Mouse (Mus musculus): ENCODE measurements around the gene Usp11. TPM values are rescaled to one million over a fixed set of nuclear protein-coding genes. Genes with fewer than 3 reads are reported as not detected.

Usp11 gene
- polyA plus RNA-seq, 1 experiment = 24.5 TPM

DNA sequence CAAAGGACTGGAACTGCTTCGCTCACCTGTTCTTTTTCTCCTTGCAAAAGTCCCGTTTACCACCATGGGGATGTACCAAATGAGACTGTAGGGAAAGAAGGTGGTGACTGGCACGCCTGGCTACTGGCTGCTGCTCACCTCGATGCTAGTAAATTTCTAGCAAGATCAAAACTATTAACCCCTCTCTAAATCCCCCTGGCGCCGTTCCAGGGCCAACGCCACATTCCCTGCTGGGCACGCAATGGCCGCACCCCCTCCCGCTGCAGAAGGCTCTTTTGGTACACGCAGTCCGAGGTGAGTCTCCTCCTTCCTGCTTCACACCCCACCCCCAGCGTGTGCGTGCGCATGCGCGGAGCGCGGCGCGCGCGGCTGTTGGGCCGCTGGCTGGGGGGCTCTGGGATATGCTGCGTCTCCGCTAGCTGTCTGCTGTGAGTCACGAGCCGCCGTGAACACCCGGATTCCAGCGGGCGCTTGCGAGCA is 15.6 kb upstream of the Usp11 start:
- H3K27me3 ChIP-seq (ENCODE audit: control insufficient read depth, insufficient read depth, insufficient read length) = no peaks in the 10 kb centered on the region
- TF ChIP-seq POLR2AphosphoS2 (IDR thresholded peaks at IDR 0.05; ENCODE audit: insufficient read length, low read depth) = peak; percentile 66
- no peak for TF ChIP-seq TCF12 (IDR thresholded peaks at IDR 0.05; ENCODE audit: insufficient read depth, poor library complexity, severe bottlenecking)
- TF ChIP-seq POLR2A (IDR thresholded peaks at IDR 0.05; ENCODE audit: insufficient read length, low read depth) = peak; percentile 62
- TF ChIP-seq SRF (IDR thresholded peaks at IDR 0.05; ENCODE audit: control insufficient read depth, insufficient read length, low read depth) = peak; percentile 45
- peak in 1 of 3 experiments; percentile 35 for TF ChIP-seq MYOG (IDR thresholded peaks at IDR 0.05; ENCODE audit: control insufficient read depth in 1 of 3, insufficient read depth in 1 of 3, insufficient read length in 2 of 3, low read depth in 2 of 3)
- H3K36me3 ChIP-seq (ENCODE audit: control insufficient read depth, insufficient read depth) = no peaks in the 10 kb centered on the region
- peak overlapping the region; percentile 90 for H3ac ChIP-seq (ENCODE audit: control insufficient read depth, insufficient read length)
- H3K79me2 ChIP-seq (ENCODE audit: control insufficient read depth, insufficient read depth) = peaks cover 41% of the 10 kb centered on the region
- peak overlapping the region; percentile 98 for H3K4me2 ChIP-seq (ENCODE audit: low read depth)
- H3K4me3 ChIP-seq = peak overlapping the region; percentile 42

DNA sequence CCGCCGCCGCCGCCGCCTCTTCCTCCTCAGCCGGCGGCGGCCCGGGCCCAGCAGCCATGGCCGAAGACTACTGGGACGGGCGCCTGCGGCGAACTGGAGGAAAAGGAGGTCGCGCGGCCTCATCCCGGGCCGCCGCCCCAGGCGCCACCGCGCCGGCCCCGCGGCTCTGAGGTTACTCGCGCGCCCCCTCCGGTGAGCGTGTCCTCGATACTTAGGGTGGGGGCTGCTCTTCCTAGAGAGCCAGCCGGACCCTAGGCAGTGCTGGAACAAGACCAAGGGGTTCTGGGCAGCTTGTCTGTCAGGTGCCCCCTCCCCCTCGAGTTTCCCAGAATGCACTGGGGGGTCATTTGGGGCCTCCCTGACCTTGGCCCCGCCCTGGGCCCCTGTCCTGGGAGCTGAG is 15.1 kb upstream of the Usp11 start:
- TF ChIP-seq SRF (IDR thresholded peaks at IDR 0.05; ENCODE audit: control insufficient read depth, insufficient read length, low read depth) = no peak
- no peak for TF ChIP-seq MYOG (IDR thresholded peaks at IDR 0.05; ENCODE audit: control insufficient read depth in 1 of 3, insufficient read depth in 1 of 3, insufficient read length in 2 of 3, low read depth in 2 of 3)
- no peak for TF ChIP-seq USF1 (IDR thresholded peaks at IDR 0.05; ENCODE audit: low read depth)
- no peak for TF ChIP-seq POLR2AphosphoS2 (IDR thresholded peaks at IDR 0.05; ENCODE audit: insufficient read length, low read depth)
- no peak for TF ChIP-seq TCF12 (IDR thresholded peaks at IDR 0.05; ENCODE audit: insufficient read depth, poor library complexity, severe bottlenecking)
- no peak for TF ChIP-seq REST (IDR thresholded peaks at IDR 0.05; ENCODE audit: insufficient read depth, insufficient read length)
- no peak for TF ChIP-seq POLR2A (IDR thresholded peaks at IDR 0.05; ENCODE audit: insufficient read length, low read depth)
- TF ChIP-seq TCF3 (IDR thresholded peaks at IDR 0.05; ENCODE audit: insufficient read length, low read depth) = no peak
- TF ChIP-seq MYOD1 (IDR thresholded peaks at IDR 0.05; ENCODE audit: control insufficient read depth in 1 of 3, insufficient read length in 2 of 3, low read depth in 2 of 3) = no peak
- no peak for TF ChIP-seq E2F4 (IDR thresholded peaks at IDR 0.05; ENCODE audit: insufficient read depth)
- no peak for TF ChIP-seq CEBPB (IDR thresholded peaks at IDR 0.05; ENCODE audit: insufficient read depth, poor library complexity, severe bottlenecking)
- TF ChIP-seq MAX (IDR thresholded peaks at IDR 0.05; ENCODE audit: low read depth) = no peak
- Histone ChIP-seq H3K79me2 (ENCODE audit: control insufficient read depth, insufficient read depth) (peaks cover 41% of the 10 kb centered on the region), H3ac (ENCODE audit: control insufficient read depth, insufficient read length) (peak overlapping the region; percentile 90), H3K4me3 (peak overlapping the region; percentile 42), H3K27me3 (ENCODE audit: control insufficient read depth, insufficient read depth, insufficient read length) (no peaks in the 10 kb centered on the region), H3K4me2 (ENCODE audit: low read depth) (peak overlapping the region; percentile 86), H3K36me3 (ENCODE audit: control insufficient read depth, insufficient read depth) (peaks cover 2% of the 10 kb centered on the region)

DNA sequence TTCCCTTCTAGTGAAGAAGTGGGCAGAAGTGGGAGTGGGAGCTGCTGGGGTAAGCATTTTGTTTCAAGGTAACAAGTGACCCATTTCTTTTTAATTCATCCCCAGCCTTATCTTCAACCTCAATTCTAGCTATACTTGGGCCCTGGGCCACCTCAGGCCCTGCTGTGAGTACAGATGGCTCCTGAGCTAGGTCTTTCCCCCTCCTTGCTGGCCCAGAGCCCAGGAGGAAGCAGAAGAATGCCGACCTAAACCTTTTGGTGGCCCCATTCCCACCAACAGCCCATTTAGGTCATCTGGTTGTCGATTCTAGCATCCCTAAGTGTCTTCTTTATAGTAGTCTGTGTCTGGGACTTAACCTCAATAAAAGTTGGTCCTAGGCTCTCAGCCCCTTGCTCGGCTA is 12.1 kb upstream of the Usp11 start:
- no peak for TF ChIP-seq TCF12 (IDR thresholded peaks at IDR 0.05; ENCODE audit: insufficient read depth, poor library complexity, severe bottlenecking)
- H3K4me2 ChIP-seq (ENCODE audit: low read depth) = no peak overlapping the region
- H3K79me2 ChIP-seq (ENCODE audit: control insufficient read depth, insufficient read depth) = peaks cover 41% of the 10 kb centered on the region
- peaks cover 7% of the 10 kb centered on the region for H3K36me3 ChIP-seq (ENCODE audit: control insufficient read depth, insufficient read depth)
- H3K27me3 ChIP-seq (ENCODE audit: control insufficient read depth, insufficient read depth, insufficient read length) = no peaks in the 10 kb centered on the region
- no peak overlapping the region for H3K4me3 ChIP-seq
- H3ac ChIP-seq (ENCODE audit: control insufficient read depth, insufficient read length) = no peak overlapping the region

DNA sequence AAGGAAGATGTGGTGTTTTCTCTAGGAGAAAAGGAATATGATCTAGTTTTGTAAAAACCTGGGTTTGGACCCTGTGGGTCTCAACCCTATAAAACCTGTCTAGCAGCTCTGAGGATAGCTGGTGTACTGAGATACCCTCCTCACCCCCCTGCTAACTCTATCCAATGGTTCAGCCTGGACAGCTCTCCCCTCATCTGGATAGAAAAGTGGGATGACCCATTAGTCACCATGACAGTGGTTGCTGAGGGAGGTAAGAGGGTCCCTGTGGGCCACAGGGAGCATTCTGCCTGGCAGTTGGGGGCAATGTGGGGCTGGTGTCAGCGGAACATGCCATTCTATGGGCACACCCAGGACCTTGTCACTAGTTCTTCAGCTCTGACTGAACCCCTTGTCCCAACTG is 11.1 kb upstream of the Usp11 start:
- Histone ChIP-seq H3K36me3 (ENCODE audit: control insufficient read depth, insufficient read depth) (peaks cover 10% of the 10 kb centered on the region), H3K4me3 (no peak overlapping the region), H3K27me3 (ENCODE audit: control insufficient read depth, insufficient read depth, insufficient read length) (no peaks in the 10 kb centered on the region), H3ac (ENCODE audit: control insufficient read depth, insufficient read length) (no peak overlapping the region), H3K79me2 (ENCODE audit: control insufficient read depth, insufficient read depth) (peaks cover 41% of the 10 kb centered on the region), H3K4me2 (ENCODE audit: low read depth) (no peak overlapping the region)
- TF ChIP-seq POLR2A (IDR thresholded peaks at IDR 0.05; ENCODE audit: insufficient read length, low read depth) (no peak), CEBPB (IDR thresholded peaks at IDR 0.05; ENCODE audit: insufficient read depth, poor library complexity, severe bottlenecking) (no peak), SRF (IDR thresholded peaks at IDR 0.05; ENCODE audit: control insufficient read depth, insufficient read length, low read depth) (no peak), POLR2AphosphoS2 (IDR thresholded peaks at IDR 0.05; ENCODE audit: insufficient read length, low read depth) (no peak), REST (IDR thresholded peaks at IDR 0.05; ENCODE audit: insufficient read depth, insufficient read length) (no peak), USF1 (IDR thresholded peaks at IDR 0.05; ENCODE audit: low read depth) (no peak), TCF12 (IDR thresholded peaks at IDR 0.05; ENCODE audit: insufficient read depth, poor library complexity, severe bottlenecking) (no peak), MAX (IDR thresholded peaks at IDR 0.05; ENCODE audit: low read depth) (no peak), E2F4 (IDR thresholded peaks at IDR 0.05; ENCODE audit: insufficient read depth) (no peak), MYOG (IDR thresholded peaks at IDR 0.05; ENCODE audit: control insufficient read depth in 1 of 3, insufficient read depth in 1 of 3, insufficient read length in 2 of 3, low read depth in 2 of 3) (no peak), TCF3 (IDR thresholded peaks at IDR 0.05; ENCODE audit: insufficient read length, low read depth) (no peak), MYOD1 (IDR thresholded peaks at IDR 0.05; ENCODE audit: control insufficient read depth in 1 of 3, insufficient read length in 2 of 3, low read depth in 2 of 3) (no peak)

DNA sequence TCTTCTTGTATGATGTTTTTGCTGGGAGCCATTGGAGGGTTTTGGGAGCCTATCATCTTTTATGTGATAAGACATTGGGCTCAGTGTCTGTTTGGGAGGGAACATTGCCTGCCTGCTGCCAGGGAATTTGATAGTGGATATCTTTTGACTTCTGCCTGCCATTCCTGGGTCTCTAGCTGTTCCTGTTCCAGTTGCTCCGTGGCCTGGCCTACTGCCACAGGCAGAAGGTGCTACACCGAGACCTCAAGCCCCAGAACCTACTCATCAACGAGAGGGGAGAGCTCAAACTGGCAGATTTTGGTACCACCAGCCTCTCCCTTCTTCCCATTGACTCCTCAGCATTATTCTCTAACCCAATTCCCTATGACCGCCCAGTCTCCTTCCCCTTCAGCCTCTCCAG is 7.9 kb upstream of the Usp11 start:
- H3K36me3 ChIP-seq (ENCODE audit: control insufficient read depth, insufficient read depth) = peaks cover 10% of the 10 kb centered on the region
- no peak overlapping the region for H3ac ChIP-seq (ENCODE audit: control insufficient read depth, insufficient read length)
- H3K79me2 ChIP-seq (ENCODE audit: control insufficient read depth, insufficient read depth) = peaks cover 19% of the 10 kb centered on the region
- H3K27me3 ChIP-seq (ENCODE audit: control insufficient read depth, insufficient read depth, insufficient read length) = no peaks in the 10 kb centered on the region
- no peak overlapping the region for H3K4me3 ChIP-seq
- no peak for TF ChIP-seq TCF3 (IDR thresholded peaks at IDR 0.05; ENCODE audit: insufficient read length, low read depth)
- TF ChIP-seq MAX (IDR thresholded peaks at IDR 0.05; ENCODE audit: low read depth) = no peak
- no peak for TF ChIP-seq CEBPB (IDR thresholded peaks at IDR 0.05; ENCODE audit: insufficient read depth, poor library complexity, severe bottlenecking)
- H3K4me2 ChIP-seq (ENCODE audit: low read depth) = no peak overlapping the region
